Mouse (Mus musculus): ENCODE data around the gene Mab21l3.

The Mab21l3 gene

DNA sequence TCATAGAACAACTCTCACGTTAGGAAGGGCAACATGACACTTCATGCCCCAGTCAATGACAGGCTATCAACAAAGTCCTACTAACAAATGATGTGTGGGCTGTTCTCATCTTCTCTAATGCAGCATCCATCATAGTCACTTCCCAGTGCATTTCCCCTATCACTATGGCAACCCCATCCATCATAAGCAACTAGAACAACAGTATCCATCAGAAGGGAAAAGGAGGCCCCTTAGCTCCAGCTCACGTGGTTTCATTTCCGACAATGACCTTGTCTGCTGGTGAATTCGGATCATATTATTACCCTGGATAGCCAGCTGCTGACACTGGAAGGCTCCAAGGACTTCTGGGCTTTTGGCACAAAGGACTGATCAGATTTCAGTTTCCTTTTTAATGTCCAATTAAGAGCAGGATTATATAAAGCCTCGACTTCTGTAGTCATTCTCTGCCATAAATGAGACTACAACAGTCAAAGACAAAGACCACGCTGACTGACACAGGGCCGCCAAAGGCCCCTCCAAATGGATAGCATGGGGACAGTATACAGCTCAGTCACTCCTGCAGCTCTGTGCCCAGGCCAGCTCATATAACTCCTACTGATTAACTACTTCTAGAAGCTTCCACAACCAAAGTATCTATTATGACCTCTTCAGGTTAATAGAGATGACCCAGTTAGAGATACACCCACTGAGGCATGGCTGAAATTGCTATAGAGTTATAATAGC, 6.2 kb downstream of the Mab21l3 start:
- 81% methylated on average over 7 of the region's 7 CpGs for WGBS

DNA sequence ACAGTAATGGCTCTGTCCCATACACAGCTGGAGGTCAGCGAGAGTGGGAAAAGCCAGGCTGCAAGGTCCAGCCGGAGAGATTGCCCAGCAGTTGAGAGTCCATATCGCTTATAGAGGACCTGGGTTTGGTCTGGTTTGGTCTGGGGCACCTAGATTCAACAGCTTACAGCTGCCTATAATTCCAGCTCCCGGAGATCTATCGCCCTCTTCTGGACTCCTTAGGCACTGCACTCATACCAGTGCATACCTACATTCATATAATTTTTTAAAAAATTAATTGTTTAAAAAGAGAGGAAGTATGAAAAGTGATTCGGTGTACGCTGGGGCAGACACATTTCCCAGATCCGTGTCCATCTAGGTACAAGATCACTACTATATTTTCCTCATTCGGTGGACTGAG, 9.4 kb downstream of the Mab21l3 start:
- 89% methylated on average over 9 of the region's 9 CpGs for WGBS

DNA sequence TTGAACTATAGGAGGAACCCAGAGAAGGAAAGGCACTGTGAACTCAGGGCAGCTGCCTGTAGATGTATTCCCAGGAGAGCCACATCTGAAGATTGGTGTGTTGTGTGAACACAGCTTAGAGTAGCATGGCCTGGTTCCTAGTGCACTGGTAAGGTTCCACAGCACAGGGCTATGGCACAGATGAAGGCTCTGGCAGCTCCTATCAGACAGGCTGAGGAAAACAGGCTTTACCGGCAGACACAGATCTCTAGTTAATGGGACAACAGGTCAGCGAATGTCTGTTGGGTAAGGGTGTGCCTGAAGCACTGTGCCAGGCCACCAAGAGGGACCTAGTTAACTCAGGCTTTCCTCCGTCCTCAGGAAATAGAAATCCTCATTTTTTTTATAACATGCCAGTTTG, 11.8 kb downstream of the Mab21l3 start:
- WGBS, result 92% methylated on average over 3 of the region's 3 CpGs

DNA sequence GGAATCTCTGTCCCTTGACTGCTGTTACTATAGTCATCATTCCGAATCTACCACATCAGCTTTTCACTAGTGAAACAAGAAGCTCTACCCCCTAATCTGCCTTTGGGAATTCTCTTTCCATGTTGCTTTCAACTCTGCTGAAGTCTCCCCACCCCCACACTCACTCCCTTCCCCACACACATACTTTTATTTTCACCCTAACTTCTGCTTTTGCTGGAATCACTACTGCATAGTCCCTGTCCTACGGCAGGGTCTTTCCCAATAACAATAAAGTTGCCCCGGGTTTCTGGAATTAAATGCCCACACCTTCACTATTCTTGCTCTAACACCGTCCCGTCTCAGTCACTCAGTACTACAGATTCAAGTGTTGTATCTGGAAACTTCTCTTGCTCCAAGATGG, 12.2 kb downstream of the Mab21l3 start:
- 73% methylated on average over 5 of the region's 5 CpGs for WGBS

DNA sequence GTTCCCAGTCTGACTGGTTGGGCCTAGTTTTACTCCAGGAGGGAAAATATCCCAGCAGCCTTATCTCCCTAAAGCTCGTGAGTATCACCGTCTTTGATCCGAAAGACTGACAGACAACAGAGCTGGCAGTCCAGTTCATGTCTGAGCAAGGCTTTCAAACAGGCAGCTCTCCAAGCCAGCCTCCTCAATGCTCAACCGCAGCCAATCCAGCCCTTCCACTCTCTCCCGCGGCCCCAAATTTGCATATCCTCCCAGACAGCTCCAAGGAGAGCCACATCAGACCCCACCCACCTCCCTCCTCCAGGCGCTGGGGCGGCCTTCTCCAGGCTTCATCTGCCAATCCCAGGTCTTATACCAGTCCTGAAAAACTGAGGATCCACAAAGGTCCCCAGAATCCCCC, 12.7 kb downstream of the Mab21l3 start:
- 9% methylated on average over 8 of the region's 8 CpGs for WGBS

DNA sequence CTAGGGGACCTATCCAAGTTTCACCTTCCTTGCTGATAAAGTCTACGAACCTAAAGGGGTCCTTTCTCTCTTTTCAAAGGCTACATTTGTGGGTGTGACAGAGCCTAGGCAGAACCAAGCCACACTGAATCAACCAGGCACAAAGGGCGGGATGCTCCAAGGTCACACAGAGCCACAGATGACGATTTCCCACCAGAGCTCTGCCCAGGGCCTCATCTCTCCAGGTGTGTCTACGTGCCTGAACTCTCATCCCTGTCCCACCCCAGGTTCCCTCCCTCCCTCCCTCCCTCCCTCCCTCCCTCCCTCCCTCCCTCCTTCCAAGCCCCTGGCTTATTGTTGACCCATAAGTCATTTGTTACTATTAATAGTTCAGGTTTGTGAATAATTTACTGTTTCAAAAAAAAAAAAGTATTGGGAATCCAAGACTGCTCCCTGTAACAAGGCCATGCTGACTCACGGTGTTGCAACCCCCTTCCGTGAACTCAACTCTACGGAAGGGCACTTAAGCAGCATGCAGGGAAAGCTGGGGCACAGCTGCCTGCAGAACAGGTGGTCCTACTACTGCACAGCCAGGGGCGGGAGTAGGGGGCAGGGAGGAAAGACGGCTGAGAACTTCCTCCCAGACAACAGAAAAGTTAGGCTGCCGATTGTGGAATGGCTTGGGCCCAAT, 17.4 kb downstream of the Mab21l3 start:
- 75% methylated on average over 10 of the region's 10 CpGs for WGBS

DNA sequence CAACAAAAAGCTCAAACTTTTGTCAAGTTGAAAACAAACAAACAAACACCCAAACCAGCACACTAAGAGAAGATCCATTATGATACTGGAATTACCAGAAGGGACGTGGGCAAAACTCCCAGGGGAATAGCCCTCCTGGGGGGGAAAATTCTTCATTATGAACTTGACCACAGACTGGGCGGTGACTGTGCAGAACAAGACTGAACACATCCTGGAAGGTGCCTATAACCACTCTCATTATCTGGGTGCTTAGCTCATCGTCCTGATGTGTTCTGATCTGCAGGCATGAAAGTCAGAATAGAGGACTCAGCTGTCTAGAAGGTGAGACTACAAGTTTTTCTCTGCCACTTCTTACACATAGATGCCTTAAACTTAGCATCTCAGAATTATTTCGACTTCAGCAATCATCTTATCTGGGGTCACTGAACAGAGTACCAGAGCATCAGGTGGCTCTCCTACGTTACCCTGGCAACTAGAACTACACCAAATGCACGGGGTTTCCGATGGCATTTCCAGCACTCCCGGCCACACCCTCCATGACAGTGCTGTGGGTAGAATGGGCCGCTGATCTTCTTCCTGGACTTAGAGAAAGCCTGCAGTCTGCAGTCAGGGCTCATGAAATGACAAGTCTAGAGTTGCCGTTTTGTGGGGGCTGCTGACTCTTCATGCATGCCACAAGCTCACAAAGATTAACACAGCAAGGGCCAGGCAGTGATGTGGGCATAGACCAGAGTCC, 18.7 kb downstream of the Mab21l3 start:
- whole genome bisulfite sequencing, result 85% methylated on average over 10 of the region's 10 CpGs

DNA sequence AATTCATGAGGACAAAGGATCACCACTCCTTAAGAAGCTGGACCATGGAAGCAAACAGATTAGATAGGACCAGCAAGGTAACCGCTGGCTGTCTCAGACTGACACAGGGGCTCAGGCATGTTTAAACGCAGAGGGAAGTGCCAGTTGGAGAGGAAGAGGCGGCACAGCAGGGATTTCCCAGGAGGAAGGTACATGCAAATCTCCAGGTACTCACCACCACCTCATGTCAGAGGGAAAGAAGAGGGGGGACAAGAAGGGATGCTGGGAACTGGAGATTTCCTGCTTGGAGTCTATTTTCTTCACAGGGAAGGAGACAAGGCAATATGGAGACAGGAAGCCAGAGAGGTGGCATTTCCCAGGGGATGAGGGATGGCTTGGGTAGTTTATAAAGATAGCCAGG, 20.2 kb downstream of the Mab21l3 start:
- WGBS, result 76% methylated on average over 3 of the region's 3 CpGs

DNA sequence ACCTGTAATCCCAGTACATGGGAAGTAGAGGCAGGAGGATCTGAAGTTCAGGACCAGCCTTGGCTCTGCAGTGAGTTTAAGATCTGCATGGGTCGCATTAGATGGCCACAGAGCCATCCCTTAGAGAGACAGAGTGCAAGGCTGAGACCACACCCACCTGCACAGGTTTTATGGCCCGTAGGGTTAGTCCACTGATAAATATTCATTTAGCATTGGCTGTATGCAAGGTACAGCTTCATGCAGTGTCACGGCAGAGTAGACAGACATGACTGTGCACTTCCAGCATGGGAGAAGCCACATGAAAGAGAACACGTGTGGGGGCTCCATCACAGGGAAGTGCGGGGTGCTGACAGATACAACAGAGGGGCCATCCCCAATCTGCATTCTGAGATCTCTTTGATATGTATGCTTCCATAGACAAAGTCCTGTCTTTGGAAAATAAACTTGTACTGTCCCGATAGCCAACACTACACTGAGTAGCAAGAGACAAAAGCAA, 21.5 kb downstream of the Mab21l3 start:
- whole genome bisulfite sequencing, result 93% methylated on average over 6 of the region's 6 CpGs

DNA sequence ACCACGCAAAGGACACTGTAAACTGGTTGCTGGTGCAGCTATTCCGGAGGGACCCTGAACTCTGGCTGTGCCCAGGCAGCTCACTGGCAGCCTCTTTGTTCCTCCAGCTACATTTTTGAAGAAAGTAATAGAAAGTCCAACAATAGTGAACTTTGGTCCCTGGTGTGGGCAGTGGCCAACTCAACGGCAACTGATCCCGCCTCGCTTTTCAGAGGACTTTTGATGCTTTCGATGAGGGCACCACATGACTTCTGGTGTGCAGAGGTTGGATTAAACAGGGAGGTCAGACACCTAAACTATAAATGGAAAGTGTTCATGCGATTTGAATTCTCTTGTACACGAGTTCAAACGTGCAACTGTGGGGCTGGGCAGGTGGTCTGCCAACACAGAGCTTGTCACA, 24.4 kb downstream of the Mab21l3 start:
- 81% methylated on average over 9 of the region's 9 CpGs for WGBS

DNA sequence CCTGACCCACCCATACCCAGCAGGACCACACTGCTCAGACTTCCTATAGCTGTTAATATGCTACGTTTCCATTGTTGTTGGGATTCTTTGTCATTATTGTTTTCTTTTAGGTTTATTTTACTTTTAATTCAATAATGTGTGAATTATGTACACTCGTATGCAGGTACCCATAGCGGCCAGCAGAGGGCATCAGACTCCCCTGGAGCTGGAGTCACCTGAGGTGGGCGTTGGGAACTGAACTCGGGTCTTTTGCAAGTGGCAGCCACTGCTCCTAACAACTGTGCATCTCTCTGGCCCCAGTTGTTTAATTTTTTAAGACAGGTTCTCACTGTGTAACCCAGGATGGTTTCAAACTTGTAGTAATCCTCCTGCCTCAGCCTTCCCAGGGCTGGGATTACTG, 26.7 kb downstream of the Mab21l3 start:
- 78% methylated on average over 5 of the region's 5 CpGs for WGBS

DNA sequence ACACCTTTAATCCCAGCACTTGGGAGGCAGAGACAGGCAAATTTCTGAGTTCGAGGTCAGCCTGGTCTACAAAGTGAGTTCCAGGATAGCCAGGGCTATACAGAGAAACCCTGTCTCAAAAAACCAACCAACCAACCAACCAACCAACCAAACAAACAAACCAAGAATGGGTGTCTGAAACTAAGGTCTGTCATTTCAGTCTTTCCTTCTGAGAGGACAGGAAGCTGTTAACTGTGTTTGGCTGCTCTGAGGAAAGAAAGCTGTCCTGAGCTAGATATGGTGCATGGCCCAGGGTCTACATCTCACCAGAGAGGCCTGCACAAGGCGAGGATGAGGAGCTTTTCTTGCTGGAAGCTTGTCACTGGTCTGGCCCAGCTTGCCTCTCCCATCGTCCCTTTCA, 28.1 kb downstream of the Mab21l3 start:
- WGBS, result 85% methylated on average over 3 of the region's 3 CpGs

DNA sequence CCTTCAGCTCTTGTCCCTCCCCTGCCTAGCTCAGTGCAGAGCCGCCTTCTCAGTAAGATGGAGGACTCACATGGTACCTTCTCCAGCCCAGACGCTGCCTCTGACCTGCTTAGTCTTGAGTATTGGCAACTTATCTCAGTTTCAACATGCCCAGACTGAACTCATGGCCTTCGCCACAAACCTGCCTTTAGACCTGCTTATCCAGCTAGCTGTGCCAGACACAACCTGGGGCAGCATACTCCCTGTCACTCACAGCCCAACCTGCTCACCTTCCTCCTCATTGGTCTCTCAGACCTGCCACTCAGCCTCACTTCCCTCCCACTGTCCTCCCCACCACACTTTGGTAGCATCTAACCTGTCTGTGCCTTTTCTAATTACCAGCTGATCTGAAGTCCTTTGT, 32.8 kb downstream of the Mab21l3 start:
- WGBS, result 96% methylated on average over 3 of the region's 3 CpGs

DNA sequence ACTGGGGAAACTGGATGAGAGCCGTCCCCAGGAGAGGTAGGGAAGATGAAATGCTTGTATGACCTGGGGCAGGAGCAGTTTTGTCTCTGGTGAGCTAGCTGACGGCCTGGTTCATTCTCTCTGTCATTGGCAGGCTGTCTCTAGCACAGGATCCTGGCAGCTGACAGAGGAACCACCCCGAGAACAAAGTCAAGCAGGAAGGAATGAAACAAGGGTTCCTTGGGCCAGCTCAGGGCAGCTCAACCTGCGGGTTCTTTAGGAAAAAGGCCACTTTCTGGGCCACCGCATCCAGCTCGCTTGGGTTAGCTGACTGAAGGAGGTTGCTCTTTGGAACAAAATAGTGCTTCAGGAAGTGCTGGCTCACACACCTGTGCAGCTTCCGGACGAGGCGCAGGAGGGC, 34.0 kb downstream of the Mab21l3 start:
- 90% methylated on average over 9 of the region's 9 CpGs for WGBS

DNA sequence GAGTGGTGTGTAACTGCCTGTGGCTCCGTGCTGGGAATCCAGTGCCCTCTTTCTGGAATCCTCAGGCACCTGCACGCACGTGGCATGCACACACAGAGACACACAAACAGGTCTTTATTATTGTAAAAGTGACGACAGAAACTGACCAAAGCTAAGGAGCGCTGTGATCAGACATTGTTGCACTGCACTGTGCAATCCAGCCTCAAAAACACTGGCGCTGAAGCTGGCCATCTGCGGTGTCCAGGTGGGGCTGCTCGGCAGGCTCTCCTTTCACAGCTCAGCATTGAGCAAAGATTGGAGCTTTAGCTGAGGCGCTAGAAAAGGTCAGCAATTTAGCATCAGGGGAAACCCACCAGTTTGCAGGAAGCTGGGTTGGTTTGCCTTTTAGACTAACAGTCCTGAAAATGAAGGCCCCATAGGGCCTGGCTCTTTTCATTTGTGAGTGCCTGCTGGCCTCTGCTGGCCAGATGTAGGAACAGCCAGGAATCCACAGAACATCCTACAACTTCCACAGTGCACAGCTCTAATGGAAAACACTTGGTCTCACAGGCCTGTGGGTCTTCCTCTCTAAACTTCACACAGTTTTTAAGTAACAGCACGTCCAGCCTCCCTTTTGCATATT, 36.3 kb downstream of the Mab21l3 start:
- 61% methylated on average over 10 of the region's 10 CpGs for WGBS

DNA sequence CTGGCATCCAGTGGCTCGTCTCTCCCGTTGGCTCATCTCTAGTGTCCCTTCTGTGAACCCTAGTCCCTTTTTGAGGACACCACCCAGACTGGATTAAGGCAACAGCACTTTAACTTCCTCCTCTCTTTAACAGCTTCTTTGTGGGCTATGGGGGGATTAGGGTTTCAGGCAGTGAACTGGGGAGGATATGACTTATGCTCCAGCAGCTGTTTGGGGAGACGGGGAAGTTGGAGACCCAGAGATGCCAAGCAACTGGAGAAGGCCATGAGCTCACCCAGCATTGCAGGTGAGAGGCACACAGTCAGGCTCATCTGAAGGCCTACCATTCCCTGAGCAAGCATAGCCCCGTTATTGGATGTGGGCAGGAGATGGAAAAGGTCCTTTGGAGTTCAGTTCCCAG, 36.8 kb downstream of the Mab21l3 start:
- 81% methylated on average over 4 of the region's 4 CpGs for WGBS

DNA sequence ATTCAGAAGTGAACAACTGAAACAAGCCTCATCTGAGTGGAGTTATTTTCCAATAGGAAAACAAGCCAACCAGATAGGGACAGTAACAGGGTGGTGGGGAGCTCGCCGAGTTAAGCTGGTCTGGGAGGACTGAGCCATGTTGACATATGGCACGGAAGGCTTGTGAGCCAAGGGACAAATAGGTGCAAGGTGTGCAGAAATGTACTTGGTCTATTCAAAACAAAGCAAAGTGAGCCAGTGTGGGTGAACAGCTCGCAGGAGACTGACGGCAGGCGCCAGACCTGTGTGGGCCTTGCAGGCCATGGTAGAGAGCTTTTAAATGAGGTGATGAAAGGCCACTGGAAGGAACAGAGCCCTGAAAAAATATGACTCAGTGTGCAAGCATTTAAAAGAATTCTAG, 41.1 kb downstream of the Mab21l3 start:
- WGBS, result 92% methylated on average over 6 of the region's 6 CpGs

DNA sequence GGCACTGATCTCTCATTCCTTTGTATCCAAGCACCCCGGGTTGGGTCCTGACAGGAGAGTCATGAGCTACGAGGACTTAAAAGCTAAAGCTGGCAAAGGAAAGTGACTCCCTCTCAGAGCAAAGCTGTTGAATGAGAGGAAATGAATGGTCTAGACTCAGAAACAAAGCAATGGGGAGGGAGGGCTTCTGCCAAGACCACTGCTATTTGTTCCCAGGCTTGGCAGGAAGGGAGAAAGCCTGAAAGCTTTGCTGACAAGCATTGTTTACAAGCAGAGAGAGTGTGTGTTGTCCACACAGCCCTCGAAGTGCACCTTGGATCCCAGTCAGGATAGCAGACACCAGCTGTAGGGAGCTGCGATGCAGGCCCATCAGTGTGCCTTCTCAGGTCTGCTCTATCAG, 41.8 kb downstream of the Mab21l3 start:
- WGBS, result 55% methylated on average over 4 of the region's 4 CpGs

DNA sequence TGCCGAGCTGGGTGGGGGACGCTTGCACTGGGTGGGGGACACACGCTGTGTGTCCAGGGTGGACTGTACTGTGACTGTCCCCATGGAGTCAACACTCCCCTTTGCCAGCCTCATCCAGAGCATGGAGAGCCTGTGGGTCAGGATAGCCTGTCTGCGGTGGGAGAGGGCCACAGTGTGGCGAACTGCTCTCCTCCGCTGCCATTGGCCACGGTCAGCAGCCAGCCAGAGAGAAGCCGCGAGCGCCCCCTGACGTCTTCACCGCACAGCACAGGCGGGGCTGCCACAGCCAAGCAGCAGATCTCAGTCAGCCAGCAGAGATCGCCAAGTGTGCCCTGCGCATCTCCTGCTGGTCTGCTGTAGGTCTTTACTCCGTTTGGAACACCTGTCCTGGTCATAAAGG, 42.6 kb downstream of the Mab21l3 start:
- WGBS, result 5% methylated on average over 16 of the region's 16 CpGs

DNA sequence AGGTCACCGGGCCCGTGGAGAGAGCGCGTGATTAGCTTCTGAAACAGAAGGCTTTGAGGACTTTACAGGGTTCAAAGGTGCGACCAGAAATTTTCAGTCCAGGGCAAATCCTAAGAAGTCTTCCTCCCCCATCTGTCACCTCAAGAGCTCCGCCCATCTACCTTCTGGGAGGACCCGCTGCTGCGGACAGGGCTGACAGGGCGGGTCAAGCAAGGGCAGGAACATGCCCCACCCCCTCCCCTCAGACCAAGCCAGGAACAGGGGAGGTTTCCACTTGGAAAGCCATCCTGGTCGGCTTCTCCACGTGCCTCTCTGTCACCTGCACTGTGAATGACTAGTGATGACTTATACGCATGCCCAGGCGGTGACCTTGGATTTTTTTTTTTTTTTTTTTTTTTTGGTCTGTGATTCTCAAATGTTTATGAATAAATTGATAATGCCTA, 43.2 kb downstream of the Mab21l3 start:
- 61% methylated on average over 13 of the region's 13 CpGs for WGBS

DNA sequence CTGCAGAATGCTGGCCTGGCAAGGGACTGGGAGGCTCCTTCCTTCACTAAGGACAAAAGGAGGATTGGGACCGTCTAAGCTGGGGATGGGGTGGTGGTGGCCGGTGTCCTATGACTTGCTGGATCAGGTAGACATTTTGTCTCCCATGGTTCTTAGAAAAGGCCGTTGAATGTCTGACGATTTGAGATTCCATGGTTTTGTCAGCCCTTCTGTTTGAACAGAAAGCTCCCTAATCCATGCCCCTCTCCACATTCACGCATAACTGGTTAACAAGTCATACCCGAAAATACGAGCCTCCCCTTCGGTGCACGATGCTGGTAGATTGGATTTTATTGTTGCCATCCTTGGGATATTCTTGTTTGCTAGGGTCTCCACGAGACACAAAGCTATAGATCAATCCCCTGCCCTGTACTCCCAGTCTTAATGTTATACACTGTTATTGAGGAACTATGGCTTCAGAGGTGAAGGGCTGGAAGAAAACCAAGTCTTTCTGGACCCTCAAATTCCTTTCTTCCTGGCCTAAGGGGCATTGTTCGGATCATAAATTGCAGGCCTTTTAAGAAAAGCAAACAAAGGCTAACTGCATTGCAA, 43.7 kb downstream of the Mab21l3 start:
- 89% methylated on average over 11 of the region's 11 CpGs for WGBS

DNA sequence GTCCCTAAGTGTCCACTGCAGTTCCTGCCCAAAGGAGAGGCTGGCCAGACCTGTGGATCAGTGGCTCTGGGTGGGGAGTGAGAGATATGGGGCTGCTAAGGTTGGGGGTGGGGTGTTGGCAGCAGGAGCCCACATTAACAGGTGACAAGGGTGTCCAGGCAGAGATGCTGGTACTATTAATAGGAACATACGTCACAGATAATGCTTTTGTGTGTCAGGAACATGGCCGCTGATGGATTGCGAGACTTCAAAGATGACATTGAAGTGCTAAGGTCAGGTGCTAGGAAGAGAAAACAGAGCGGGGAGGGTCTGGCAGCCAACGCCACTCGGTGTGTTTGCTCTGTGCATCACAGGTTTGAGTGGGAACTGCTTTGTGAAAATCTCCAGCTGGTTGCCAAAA, 44.4 kb downstream of the Mab21l3 start:
- 76% methylated on average over 6 of the region's 6 CpGs for WGBS
